Mouse (Mus musculus) brain, embryonic 18.5 days (tissue): Measurements from ENCODE around the gene Tnnt1.
"Not testable (repeated sequence)": the region's sequence is repeated elsewhere in the genome, so short reads cannot be mapped to it uniquely, and the experiment has no call there.

ENCODE experiments used
- DNase-seq: peaks from one replicate; pipeline ENCODE4 v3.0.0-alpha.2; 2012; ENCODE audit warnings: low read depth, low spot score

Gene Tnnt1

GRCm38 (mm10) chr7:4516332-4517050 is at the start of gene Tnnt1:
Gene Tnnt1 (minus strand): TSS chr7:4516382.
- no peak for DNase-seq

GRCm38 (mm10) chr7:4562660-4563059 is 46.5 kb upstream of the Tnnt1 start:
- DNase-seq: no peak

GRCm38 (mm10) chr7:4557167-4557560 is 41.0 kb upstream of the Tnnt1 start:
- no peak for DNase-seq

- peak; percentile 84 for DNase-seq
These were observed 40.3 kb upstream of the Tnnt1 start for GRCm38 (mm10) chr7:4556256-4557166.

GRCm38 (mm10) chr7:4547221-4547641 is 31.0 kb upstream of the Tnnt1 start, which contains the start of gene Syt5:
Gene Syt5 (minus strand): TSS chr7:4547541.
- DNase-seq: peak; percentile 82

GRCm38 (mm10) chr7:4546591-4547131 is 30.5 kb upstream of the Tnnt1 start:
- peak; percentile 82 for DNase-seq

GRCm38 (mm10) chr7:4546050-4546449 is 29.9 kb upstream of the Tnnt1 start:
- DNase-seq: no peak

- no peak for DNase-seq
These were observed 25.8 kb upstream of the Tnnt1 start for GRCm38 (mm10) chr7:4542013-4542412.

GRCm38 (mm10) chr7:4541344-4541743 is 25.2 kb upstream of the Tnnt1 start:
- DNase-seq: no peak

GRCm38 (mm10) chr7:4539019-4539418 is 22.8 kb upstream of the Tnnt1 start:
- no peak for DNase-seq

GRCm38 (mm10) chr7:4537181-4537580 is 21.0 kb upstream of the Tnnt1 start:
- no peak for DNase-seq

- DNase-seq: no peak
These were observed 20.2 kb upstream of the Tnnt1 start for GRCm38 (mm10) chr7:4536369-4536768.

GRCm38 (mm10) chr7:4532005-4532729 is 16.0 kb upstream of the Tnnt1 start, which contains the start of gene Dnaaf3:
Gene Dnaaf3 (minus strand): TSS chr7:4532453.
- DNase-seq: no peak

GRCm38 (mm10) chr7:4530166-4530565 is 14.0 kb upstream of the Tnnt1 start:
- not testable (repeated sequence) for DNase-seq

GRCm38 (mm10) chr7:4527302-4527689 is 11.1 kb upstream of the Tnnt1 start:
- DNase-seq: no peak

- DNase-seq: peak; percentile 73
These were observed 10.4 kb upstream of the Tnnt1 start for GRCm38 (mm10) chr7:4526341-4527301.

- not testable (repeated sequence) for DNase-seq
These were observed 8.2 kb upstream of the Tnnt1 start, which contains the start of gene Tnni3 for GRCm38 (mm10) chr7:4524212-4524922. Gene Tnni3 (minus strand): TSS chr7:4524229.

GRCm38 (mm10) chr7:4523205-4524130 is 7.3 kb upstream of the Tnnt1 start:
- DNase-seq: no peak

GRCm38 (mm10) chr7:4522292-4522691 is 6.1 kb upstream of the Tnnt1 start:
- DNase-seq: no peak
